ENCODE assay signal across 30 mouse cellular contexts in genomic region chr12:97759116-97759515, GRCm38 (mm10).
DNase-seq lines count a peak whose midpoint lies in the region; ATAC-seq and TF ChIP-seq lines count a peak whose summit lies in the region.
"Had no signal": no experiment of that assay in that cellular context is flagged by ENCODE, and none has a peak within 500 bp of the region (broad histone marks: within the 10 kb centered on the region; RNA-seq: fewer than 3 reads in every experiment).

No protein-coding gene starts in this region.

- H3K4me1 ChIP-seq in midbrain, embryonic 15.5 days, result no peaks in the 10 kb centered on the region
- H3K4me1 ChIP-seq in midbrain, embryonic 16.5 days (ENCODE audit: control insufficient read depth, insufficient read depth, low read length), result no peaks in the 10 kb centered on the region
- H3K4me1 ChIP-seq in hindbrain, postnatal 0 days (ENCODE audit: insufficient read depth, low read length), result no peaks in the 10 kb centered on the region
- H3K4me1 ChIP-seq: embryonic facial prominence, embryonic 13.5 days; heart, embryonic 10.5 days; heart, embryonic 15.5 days; liver, embryonic 12.5 days; midbrain, embryonic 12.5 days; neural tube, embryonic 15.5 days; stomach, embryonic 15.5 days had no signal

- DNase-seq in layer of hippocampus, adult 11-12 months (ENCODE audit: low spot score), result peak; percentile 31
- DNase-seq in layer of hippocampus, postnatal 25 days (ENCODE audit: extremely low spot score in 1 of 2, low spot score in 1 of 2), result no peak
- peak; percentile 52 for DNase-seq in brain, embryonic 14.5 days (ENCODE audit: low read depth)
- peak; percentile 54 for DNase-seq in layer of hippocampus, adult 9-11 months
- DNase-seq in thymus, postnatal 14 days, result no peak
- DNase-seq in hindbrain, postnatal 0 days (ENCODE audit: low spot score), result no peak
- DNase-seq: adrenal gland, adult 8-10 months; cerebellum, adult 11 months; cerebellum, adult 9-11 months; gastrocnemius, postnatal 14 days; kidney, adult 8-10 months; kidney, postnatal 4 days; left cerebral cortex, postnatal 4 days; liver, postnatal 0 days; lung, postnatal 36 days; retina, postnatal 1 day; thymus, postnatal 36 days had no signal

- no peaks in the 10 kb centered on the region for H3K36me3 ChIP-seq in midbrain, embryonic 15.5 days (replicated peaks)
- no peaks in the 10 kb centered on the region for H3K36me3 ChIP-seq in midbrain, embryonic 16.5 days (ENCODE audit: control insufficient read depth, insufficient read depth, low read length)
- H3K36me3 ChIP-seq in hindbrain, postnatal 0 days (ENCODE audit: insufficient read depth, low read length), result no peaks in the 10 kb centered on the region
- H3K36me3 ChIP-seq: embryonic facial prominence, embryonic 13.5 days; G1E; heart, embryonic 10.5 days; heart, embryonic 15.5 days; liver, embryonic 12.5 days; midbrain, embryonic 12.5 days; neural tube, embryonic 15.5 days; stomach, embryonic 15.5 days had no signal

- 0 out of 2 replicates have a peak, but pooled peaks have one; percentile 17 for ATAC-seq in midbrain, embryonic 15.5 days (replicated peaks)
- no peak for ATAC-seq in midbrain, embryonic 16.5 days
- no peak for ATAC-seq in hindbrain, postnatal 0 days
- ATAC-seq: intestine, embryonic 16.5 days; liver, embryonic 12.5 days; liver, postnatal 0 days had no signal

- no peak for TF ChIP-seq CTCF in brain, embryonic 14.5 days (IDR thresholded peaks at IDR 0.05; ENCODE audit: borderline replicate concordance, extremely low read depth, insufficient read depth, insufficient read length)
- TF ChIP-seq CTCF in hindbrain, postnatal 0 days (IDR thresholded peaks at IDR 0.05; ENCODE audit: low read depth), result no peak

- H3K27ac ChIP-seq in midbrain, embryonic 15.5 days, result no peak overlapping the region
- no peak overlapping the region for H3K27ac ChIP-seq in midbrain, embryonic 16.5 days (ENCODE audit: low read length)
- H3K27ac ChIP-seq in hindbrain, postnatal 0 days, result no peak overlapping the region
- H3K27ac ChIP-seq: embryonic facial prominence, embryonic 13.5 days; heart, embryonic 10.5 days; heart, embryonic 15.5 days; kidney, postnatal 0 days; liver, embryonic 12.5 days; midbrain, embryonic 12.5 days; neural tube, embryonic 15.5 days; stomach, embryonic 15.5 days had no signal

- no peak overlapping the region for H3K4me3 ChIP-seq in midbrain, embryonic 15.5 days
- H3K4me3 ChIP-seq in midbrain, embryonic 16.5 days (ENCODE audit: low read depth, low read length), result no peak overlapping the region
- H3K4me3 ChIP-seq in hindbrain, postnatal 0 days (ENCODE audit: low read length), result no peak overlapping the region
- H3K4me3 ChIP-seq: embryonic facial prominence, embryonic 13.5 days; heart, embryonic 10.5 days; heart, embryonic 15.5 days; liver, embryonic 12.5 days; midbrain, embryonic 12.5 days; neural tube, embryonic 15.5 days; stomach, embryonic 15.5 days had no signal

- H3K27me3 ChIP-seq in midbrain, embryonic 15.5 days (replicated peaks), result no peaks in the 10 kb centered on the region
- no peaks in the 10 kb centered on the region for H3K27me3 ChIP-seq in midbrain, embryonic 16.5 days (ENCODE audit: control insufficient read depth, insufficient read depth, low read depth, low read length)
- no peaks in the 10 kb centered on the region for H3K27me3 ChIP-seq in hindbrain, postnatal 0 days (ENCODE audit: insufficient read depth, low read length)
- H3K27me3 ChIP-seq: embryonic facial prominence, embryonic 13.5 days; heart, embryonic 15.5 days; liver, embryonic 12.5 days; midbrain, embryonic 12.5 days; neural tube, embryonic 15.5 days; stomach, embryonic 15.5 days had no signal

- WGBS in midbrain, embryonic 15.5 days, result 56% methylated on average over 3 of the region's 3 CpGs
- WGBS in midbrain, embryonic 16.5 days, result 53% methylated on average over 3 of the region's 3 CpGs
- 72% methylated on average over 3 of the region's 3 CpGs for WGBS in hindbrain, postnatal 0 days

- H3K9ac ChIP-seq in midbrain, embryonic 15.5 days, result no peak overlapping the region
- H3K9ac ChIP-seq in midbrain, embryonic 16.5 days (ENCODE audit: low read depth, low read length), result no peak overlapping the region
- no peak overlapping the region for H3K9ac ChIP-seq in hindbrain, postnatal 0 days (replicated peaks; ENCODE audit: low read length)
- H3K9ac ChIP-seq: embryonic facial prominence, embryonic 13.5 days; forebrain, postnatal 0 days; heart, embryonic 15.5 days; liver, embryonic 12.5 days; liver, postnatal 0 days; midbrain, embryonic 12.5 days; neural tube, embryonic 15.5 days; stomach, embryonic 15.5 days had no signal

- no peak overlapping the region for H3K4me2 ChIP-seq in midbrain, embryonic 15.5 days
- no peak overlapping the region for H3K4me2 ChIP-seq in midbrain, embryonic 16.5 days (ENCODE audit: low read length)
- H3K4me2 ChIP-seq in hindbrain, postnatal 0 days (ENCODE audit: low read depth, low read length), result no peak overlapping the region
- H3K4me2 ChIP-seq: embryonic facial prominence, embryonic 13.5 days; heart, embryonic 15.5 days; liver, embryonic 12.5 days; midbrain, embryonic 12.5 days; neural tube, embryonic 15.5 days; stomach, embryonic 15.5 days had no signal

- H3K9me3 ChIP-seq in midbrain, embryonic 15.5 days, result no peaks in the 10 kb centered on the region
- H3K9me3 ChIP-seq in midbrain, embryonic 16.5 days (replicated peaks; ENCODE audit: control insufficient read depth, low read length, poor library complexity, severe bottlenecking), result no peaks in the 10 kb centered on the region
- H3K9me3 ChIP-seq in hindbrain, postnatal 0 days (ENCODE audit: low read length), result no peaks in the 10 kb centered on the region
- H3K9me3 ChIP-seq: embryonic facial prominence, embryonic 13.5 days; heart, embryonic 10.5 days; heart, embryonic 15.5 days; liver, embryonic 12.5 days; midbrain, embryonic 12.5 days; neural tube, embryonic 15.5 days; stomach, embryonic 15.5 days had no signal

- no peak for TF ChIP-seq POLR2A in brain, embryonic 14.5 days (IDR thresholded peaks at IDR 0.05; ENCODE audit: borderline replicate concordance, extremely low read depth, insufficient read depth, insufficient read length, poor library complexity, severe bottlenecking)

Comparison
In these comparisons a context has a peak if more than half of its experiments do, and no peak if none do; other contexts are left out.
1. DNase-seq: peak in layer of hippocampus, adult 11-12 months (single experiment), brain, embryonic 14.5 days (single experiment) and layer of hippocampus, adult 9-11 months (single experiment); none in layer of hippocampus, postnatal 25 days (0 of 2), thymus, postnatal 14 days (single experiment) and hindbrain, postnatal 0 days (single experiment).